Mouse (Mus musculus) brain, embryonic 14.5 days (tissue): ENCODE data around the gene Tmem52.

Experiments used
- CTCF ChIP-seq: fragments of 200-500 bp; IDR thresholded peaks from 2 replicates; pipeline ENCODE4 v1.5.1; 2012; ENCODE audit warnings: inconsistent platforms, mild to moderate bottlenecking, moderate library complexity, borderline replicate concordance; ENCODE audit not compliant: insufficient read depth, insufficient read length; ENCODE audit errors: extremely low read depth
- POLR2A ChIP-seq: fragments of 200-500 bp; IDR thresholded peaks from 2 replicates; pipeline ENCODE4 v1.6.1; 2012; ENCODE audit warnings: mild to moderate bottlenecking, inconsistent platforms, borderline replicate concordance; ENCODE audit not compliant: poor library complexity, insufficient read depth, insufficient read length, severe bottlenecking; ENCODE audit errors: extremely low read depth

- no peak for TF ChIP-seq CTCF
- TF ChIP-seq POLR2A: no peak
Measured at GRCm38 (mm10) chr4:155482733-155483540, 14.0 kb downstream of the Tmem52 start.
